Mouse (Mus musculus): ENCODE measurements around the gene Zbtb6. TPM values are rescaled to one million over a fixed set of nuclear protein-coding genes. Genes with fewer than 3 reads are reported as not detected.

The Zbtb6 gene
- 3.9 and 4.0 TPM in 2 replicates for polyA plus RNA-seq (2015; fragmentation: Nextera tagmentation; extraction: Ambion mirVana)

- Histone ChIP-seq H3K9me3 (no peaks in the 10 kb centered on the region), H3K27me3 (replicated peaks) (no peaks in the 10 kb centered on the region), H3K36me3 (peaks cover 10% of the 10 kb centered on the region), H3K9ac (peak within 1 kb of the TSS; percentile 93), H3K27ac (replicated peaks) (peak within 1 kb of the TSS; percentile 87), H3K4me2 (peak within 1 kb of the TSS; percentile 81), H3K4me3 (peak within 1 kb of the TSS; percentile 84), H3K4me1 (peaks cover 27% of the 10 kb centered on the region)
- peak; percentile 99 for ATAC-seq (ENCODE audit: extremely low read depth, insufficient number of reproducible peaks, low FRiP score, low TSS enrichment)
- under 1% methylated on average over 51 of the region's 51 CpGs for WGBS
Measured at GRCm38 (mm10) chr2:37442611-37443591, at the start of gene Zbtb6, which contains the start of the genes Zbtb26 and Rabgap1. Zbtb6 (minus strand) TSS chr2:37443171. Zbtb26 (minus strand) TSS chr2:37443135. Rabgap1 (plus strand) TSS chr2:37443279.

- Histone ChIP-seq H3K36me3 (peaks cover 80% of the 10 kb centered on the region), H3K4me1 (no peaks in the 10 kb centered on the region), H3K9me3 (no peaks in the 10 kb centered on the region), H3K9ac (no peak overlapping the region), H3K4me3 (no peak overlapping the region), H3K27ac (replicated peaks) (no peak overlapping the region), H3K4me2 (no peak overlapping the region), H3K27me3 (replicated peaks) (no peaks in the 10 kb centered on the region)
- ATAC-seq (ENCODE audit: extremely low read depth, insufficient number of reproducible peaks, low FRiP score, low TSS enrichment) = no peak
- WGBS = 85% methylated on average over 2 of the region's 2 CpGs
Measured at GRCm38 (mm10) chr2:37488956-37489355, 46.0 kb upstream of the Zbtb6 start.

- Histone ChIP-seq H3K27me3 (replicated peaks) (no peaks in the 10 kb centered on the region), H3K4me1 (no peaks in the 10 kb centered on the region), H3K9me3 (no peaks in the 10 kb centered on the region), H3K4me2 (no peak overlapping the region), H3K4me3 (no peak overlapping the region), H3K9ac (no peak overlapping the region), H3K36me3 (peaks cover 76% of the 10 kb centered on the region), H3K27ac (replicated peaks) (no peak overlapping the region)
- ATAC-seq (ENCODE audit: extremely low read depth, insufficient number of reproducible peaks, low FRiP score, low TSS enrichment) = no peak
Measured at GRCm38 (mm10) chr2:37486408-37486807, 43.4 kb upstream of the Zbtb6 start.

GRCm38 (mm10) chr2:37485370-37485769, 42.4 kb upstream of the Zbtb6 start:
- peaks cover 74% of the 10 kb centered on the region for H3K36me3 ChIP-seq
- H3K4me1 ChIP-seq = no peaks in the 10 kb centered on the region
- H3K9me3 ChIP-seq = no peaks in the 10 kb centered on the region
- no peak overlapping the region for H3K4me2 ChIP-seq
- no peaks in the 10 kb centered on the region for H3K27me3 ChIP-seq (replicated peaks)
- H3K9ac ChIP-seq = no peak overlapping the region
- H3K4me3 ChIP-seq = no peak overlapping the region
- ATAC-seq (ENCODE audit: extremely low read depth, insufficient number of reproducible peaks, low FRiP score, low TSS enrichment) = no peak
- no peak overlapping the region for H3K27ac ChIP-seq (replicated peaks)
- WGBS = 76% methylated on average over 1 of the region's 1 CpGs

GRCm38 (mm10) chr2:37484165-37484564, 41.2 kb upstream of the Zbtb6 start:
- Histone ChIP-seq H3K27ac (replicated peaks) (no peak overlapping the region), H3K9me3 (no peaks in the 10 kb centered on the region), H3K9ac (no peak overlapping the region), H3K27me3 (replicated peaks) (no peaks in the 10 kb centered on the region), H3K4me2 (no peak overlapping the region), H3K4me3 (no peak overlapping the region), H3K4me1 (no peaks in the 10 kb centered on the region), H3K36me3 (peaks cover 69% of the 10 kb centered on the region)
- WGBS = 83% methylated on average over 2 of the region's 2 CpGs
- no peak for ATAC-seq (ENCODE audit: extremely low read depth, insufficient number of reproducible peaks, low FRiP score, low TSS enrichment)

GRCm38 (mm10) chr2:37480039-37480438, 37.1 kb upstream of the Zbtb6 start:
- 92% methylated on average over 2 of the region's 2 CpGs for WGBS
- Histone ChIP-seq H3K27ac (replicated peaks) (no peak overlapping the region), H3K9ac (no peak overlapping the region), H3K9me3 (no peaks in the 10 kb centered on the region), H3K4me2 (no peak overlapping the region), H3K4me1 (no peaks in the 10 kb centered on the region; the same call in 1 of the 2 replicates), H3K27me3 (replicated peaks) (no peaks in the 10 kb centered on the region), H3K4me3 (no peak overlapping the region), H3K36me3 (peaks cover 81% of the 10 kb centered on the region)
- ATAC-seq (ENCODE audit: extremely low read depth, insufficient number of reproducible peaks, low FRiP score, low TSS enrichment) = no peak

- H3K9ac ChIP-seq = no peak overlapping the region
- H3K27me3 ChIP-seq (replicated peaks) = no peaks in the 10 kb centered on the region
- no peak overlapping the region for H3K4me2 ChIP-seq
- no peaks in the 10 kb centered on the region for H3K9me3 ChIP-seq
- no peak overlapping the region for H3K4me3 ChIP-seq
- H3K36me3 ChIP-seq = peaks cover 80% of the 10 kb centered on the region
- no peak overlapping the region for H3K27ac ChIP-seq (replicated peaks)
- no peaks in the 10 kb centered on the region; the same call in 1 of the 2 replicates for H3K4me1 ChIP-seq
- ATAC-seq (ENCODE audit: extremely low read depth, insufficient number of reproducible peaks, low FRiP score, low TSS enrichment) = no peak
Measured at GRCm38 (mm10) chr2:37479559-37479958, 36.6 kb upstream of the Zbtb6 start.

GRCm38 (mm10) chr2:37466266-37466665, 23.3 kb upstream of the Zbtb6 start:
- no peak for ATAC-seq (ENCODE audit: extremely low read depth, insufficient number of reproducible peaks, low FRiP score, low TSS enrichment)

GRCm38 (mm10) chr2:37460707-37461106, 17.7 kb upstream of the Zbtb6 start:
- Histone ChIP-seq H3K36me3 (peaks cover 8% of the 10 kb centered on the region; the same call in 1 of the 2 replicates), H3K4me3 (no peak overlapping the region), H3K9me3 (no peaks in the 10 kb centered on the region; the same call in 1 of the 2 replicates), H3K4me2 (no peak overlapping the region), H3K4me1 (no peaks in the 10 kb centered on the region), H3K9ac (no peak overlapping the region), H3K27ac (replicated peaks) (no peak overlapping the region), H3K27me3 (replicated peaks) (no peaks in the 10 kb centered on the region)
- WGBS = 93% methylated on average over 4 of the region's 4 CpGs
- no peak for ATAC-seq (ENCODE audit: extremely low read depth, insufficient number of reproducible peaks, low FRiP score, low TSS enrichment)

More at GRCm38 (mm10) chr2:37466266-37466665, 23.3 kb upstream of the Zbtb6 start:
- Histone ChIP-seq H3K4me1 (no peaks in the 10 kb centered on the region), H3K9ac (no peak overlapping the region), H3K9me3 (no peaks in the 10 kb centered on the region), H3K27me3 (replicated peaks) (no peaks in the 10 kb centered on the region), H3K27ac (replicated peaks) (no peak overlapping the region), H3K4me2 (no peak overlapping the region), H3K4me3 (no peak overlapping the region), H3K36me3 (peaks cover 20% of the 10 kb centered on the region)
- WGBS = 88% methylated on average over 4 of the region's 4 CpGs

GRCm38 (mm10) chr2:37452376-37452760, 9.4 kb upstream of the Zbtb6 start:
- H3K36me3 ChIP-seq = peaks cover 3% of the 10 kb centered on the region; the same call in 1 of the 2 replicates
- WGBS = under 1% methylated on average over 24 of the region's 24 CpGs
- no peaks in the 10 kb centered on the region for H3K27me3 ChIP-seq (replicated peaks)
- peak overlapping the region; percentile 83 for H3K27ac ChIP-seq (replicated peaks)
- H3K4me2 ChIP-seq = peak overlapping the region; percentile 93
- peak overlapping the region; percentile 95 for H3K9ac ChIP-seq
- H3K9me3 ChIP-seq = no peaks in the 10 kb centered on the region
- peak; percentile 69; the same call in 1 of the 2 replicates for ATAC-seq (ENCODE audit: extremely low read depth, insufficient number of reproducible peaks, low FRiP score, low TSS enrichment)
- peaks cover 20% of the 10 kb centered on the region for H3K4me1 ChIP-seq
- H3K4me3 ChIP-seq = peak overlapping the region; percentile 91

- H3K9me3 ChIP-seq = no peaks in the 10 kb centered on the region
- H3K4me2 ChIP-seq = peak overlapping the region; percentile 93
- peak; percentile 98 for ATAC-seq (ENCODE audit: extremely low read depth, insufficient number of reproducible peaks, low FRiP score, low TSS enrichment)
- peak overlapping the region; percentile 83 for H3K27ac ChIP-seq (replicated peaks)
- WGBS = 10% methylated on average over 33 of the region's 44 CpGs
- no peaks in the 10 kb centered on the region for H3K27me3 ChIP-seq (replicated peaks)
- H3K36me3 ChIP-seq = peaks cover 7% of the 10 kb centered on the region; the same call in 1 of the 2 replicates
- H3K9ac ChIP-seq = peak overlapping the region; percentile 95
- H3K4me1 ChIP-seq = peaks cover 20% of the 10 kb centered on the region
- H3K4me3 ChIP-seq = peak overlapping the region; percentile 91
Measured at GRCm38 (mm10) chr2:37451667-37452375, 8.8 kb upstream of the Zbtb6 start.

Data from heart, embryonic 13.5 days (tissue).